Mouse (Mus musculus) heart, postnatal 0 days (tissue): ENCODE measurements around the gene Lias. TPM values are rescaled to one million over a fixed set of nuclear protein-coding genes. Genes with fewer than 3 reads are reported as not detected.

Experiments used
- ATAC-seq: fragments of 200-750 bp; cut with Nextera tagmentation; 2 replicates; pipeline ENCODE4 v1.8.0; 2017; ENCODE audit warnings: low read depth, moderate number of reproducible peaks, moderate library complexity; ENCODE audit not compliant: insufficient read depth
- DNase-seq: peaks from one replicate; pipeline ENCODE4 v3.0.0-alpha.2; 2016; ENCODE audit warnings: low spot score
- H3K27ac ChIP-seq: fragments of 300-500 bp; sonication (generic); 2 replicates; pipeline ENCODE4 v1.5.1; 2014; ENCODE audit warnings: low read depth, mild to moderate bottlenecking
- H3K27me3 ChIP-seq: fragments of 300-500 bp; sonication (generic); 2 replicates; pipeline ENCODE4 v1.6.1; 2014; ENCODE audit warnings: low read length, mixed read lengths; ENCODE audit not compliant: control insufficient read depth, insufficient read depth
- H3K36me3 ChIP-seq: fragments of 300-500 bp; sonication (generic); replicated peaks from 2 replicates; pipeline ENCODE4 v1.6.1; 2014; ENCODE audit warnings: low read length, mixed read lengths; ENCODE audit not compliant: control insufficient read depth, insufficient read depth
- H3K4me1 ChIP-seq: fragments of 300-500 bp; sonication (generic); 2 replicates; pipeline ENCODE4 v1.6.1; 2014; ENCODE audit warnings: antibody characterized with exemption; ENCODE audit not compliant: control insufficient read depth, insufficient read depth
- H3K4me2 ChIP-seq: fragments of 300-500 bp; sonication (generic); 2 replicates; pipeline ENCODE4 v1.6.1; 2014; ENCODE audit warnings: low read depth, mild to moderate bottlenecking, low read length, moderate library complexity
- H3K4me3 ChIP-seq: fragments of 300-500 bp; sonication (generic); 2 replicates; pipeline ENCODE4 v1.5.1; 2014; ENCODE audit warnings: low read depth, low read length
- H3K9ac ChIP-seq: fragments of 300-500 bp; sonication (generic); replicated peaks from 2 replicates; pipeline ENCODE4 v1.6.1; 2014; ENCODE audit warnings: low read depth, low read length, mixed read lengths
- H3K9me3 ChIP-seq: fragments of 300-500 bp; sonication (generic); replicated peaks from 2 replicates; pipeline ENCODE4 v1.6.1; 2016; ENCODE audit warnings: low read length; ENCODE audit not compliant: control insufficient read depth
- CTCF ChIP-seq: IDR thresholded peaks from 2 replicates; pipeline ENCODE4 v1.5.1; 2016; ENCODE audit warnings: antibody characterized with exemption, control low read depth, low read depth
- EP300 ChIP-seq: IDR thresholded peaks from 2 replicates; pipeline ENCODE4 v1.6.1; 2016; ENCODE audit warnings: antibody characterized with exemption, low read depth
- WGBS: fragments of 180-500 bp; shearing (Covaris S2); extraction: QIAGEN DNeasy Blood & Tissue Kit; methylation state at CpG from one replicate; pipeline ENCODE4 v1.1.7; 2014; 5-methylcytosine and 5-hydroxymethylcytosine counted together
- polyA plus RNA-seq: library from polyadenylated mRNA; unstranded; fragments of >200 nt; fragmentation: Nextera tagmentation; extraction: Ambion mirVana; gene quantifications from 2 replicates; pipeline ENCODE4 v1.2.1, GENCODE M21; 2015
- total RNA-seq: library from RNA; depleted of rRNA; stranded (reverse); fragments of >200 nt; gene quantifications from 2 replicates; pipeline ENCODE4 v1.2.3, GENCODE M21; 2014; ENCODE audit warnings: low replicate concordance; rRNA removed

The Lias gene
- total and polyA plus RNA-seq, 2 experiments from 2014 or later, result 26.2 to 75.2 TPM

DNA sequence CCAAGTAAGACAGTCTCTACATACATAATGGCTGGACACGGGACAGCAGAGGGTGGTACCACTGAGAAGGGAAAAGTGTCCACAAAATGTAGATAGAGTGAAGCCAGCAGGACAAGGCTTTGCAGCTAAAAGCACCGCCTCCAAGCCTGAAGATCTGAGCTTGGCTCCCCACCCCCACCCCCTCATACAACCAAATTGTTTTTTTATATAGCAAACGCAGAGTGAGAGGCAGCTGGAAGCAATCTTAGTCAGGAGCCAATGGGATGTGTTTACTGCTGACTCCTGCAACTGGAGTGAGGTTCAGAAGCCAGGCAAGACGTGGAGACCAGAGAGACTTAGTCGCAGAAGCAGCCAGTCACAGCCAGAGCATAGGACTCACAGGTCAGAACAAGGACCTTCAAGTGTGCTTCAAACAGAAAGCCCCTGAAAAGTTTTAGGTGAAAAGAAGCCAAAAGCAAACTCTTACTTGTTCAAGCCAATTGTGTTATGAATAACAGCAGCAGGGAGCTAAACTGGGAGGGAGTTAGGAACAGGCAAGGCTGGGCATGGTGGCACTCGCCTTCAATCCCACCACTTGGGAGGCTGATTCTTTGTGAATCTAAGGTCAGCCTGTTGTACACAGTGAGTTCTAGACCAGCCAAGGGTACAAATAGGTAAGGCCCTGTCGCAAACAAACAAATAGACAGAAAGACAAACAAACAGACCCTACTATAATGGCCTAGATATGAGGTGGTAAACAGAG lies 66.0 kb downstream of the Lias start:
- 61% methylated on average over 7 of the region's 7 CpGs for WGBS
- Histone ChIP-seq H3K4me2 (no peak overlapping the region), H3K9me3 (no peaks in the 10 kb centered on the region), H3K4me3 (no peak overlapping the region), H3K27me3 (no peaks in the 10 kb centered on the region), H3K4me1 (peaks cover 47% of the 10 kb centered on the region), H3K36me3 (peaks cover 19% of the 10 kb centered on the region), H3K27ac (peak overlapping the region; percentile 79), H3K9ac (no peak overlapping the region)
- DNase-seq (peak; percentile 32), ATAC-seq (peak; percentile 22; the same call in 1 of the 2 replicates)
- TF ChIP-seq CTCF, result no peak
- TF ChIP-seq EP300, result no peak

DNA sequence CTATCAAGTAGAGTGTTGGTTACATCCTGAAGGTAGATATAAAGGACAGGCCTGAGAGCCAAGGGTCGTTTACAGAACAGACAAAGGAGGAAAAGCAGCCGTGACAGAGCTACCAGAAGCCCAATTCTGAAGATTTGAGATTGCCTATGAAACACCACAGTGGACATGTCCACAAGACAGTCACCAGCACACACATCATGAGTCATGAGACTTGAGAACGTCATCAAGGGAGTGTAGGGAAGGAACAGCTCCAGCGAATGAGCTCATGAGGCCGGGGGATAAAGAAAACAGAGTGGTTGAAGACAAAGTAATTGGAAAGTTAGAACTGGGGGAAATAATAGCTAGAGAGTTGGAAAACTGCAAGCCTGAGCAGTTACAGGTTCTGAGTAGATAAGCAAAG lies 66.5 kb downstream of the Lias start:
- no peak overlapping the region for H3K4me3 ChIP-seq
- peaks cover 13% of the 10 kb centered on the region; the same call in 1 of the 2 replicates for H3K36me3 ChIP-seq
- H3K4me1 ChIP-seq, result peaks cover 47% of the 10 kb centered on the region
- ATAC-seq (peak; percentile 63), DNase-seq (peak; percentile 82)
- no peak overlapping the region for H3K9ac ChIP-seq
- H3K9me3 ChIP-seq, result no peaks in the 10 kb centered on the region
- peak overlapping the region; percentile 79 for H3K27ac ChIP-seq
- H3K4me2 ChIP-seq, result no peak overlapping the region
- H3K27me3 ChIP-seq, result no peaks in the 10 kb centered on the region
- WGBS, result 27% methylated on average over 5 of the region's 5 CpGs
- TF ChIP-seq EP300 (no peak), CTCF (no peak)

DNA sequence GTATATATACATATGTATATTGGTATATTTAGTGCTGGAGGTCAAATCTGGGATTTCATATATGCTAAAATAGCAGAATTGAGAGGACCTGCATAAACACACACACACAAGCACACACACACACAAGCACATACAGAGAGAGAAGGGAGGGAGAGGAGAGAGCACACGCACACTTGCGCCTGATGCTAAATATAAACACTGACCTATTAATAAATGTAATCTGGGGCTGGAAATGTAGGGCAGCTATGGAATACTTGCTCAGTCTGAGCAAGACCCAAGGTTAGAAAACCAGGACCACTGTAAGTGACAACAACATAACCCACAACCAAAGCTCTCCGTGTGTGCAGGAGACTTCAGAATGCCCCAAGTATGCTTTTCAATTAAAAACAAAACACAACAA lies 68.2 kb downstream of the Lias start:
- Histone ChIP-seq H3K4me2 (0 out of 2 replicates have a peak overlapping the region, but pooled peaks have one; percentile 15), H3K4me3 (no peak overlapping the region), H3K36me3 (peaks cover 7% of the 10 kb centered on the region; the same call in 1 of the 2 replicates), H3K4me1 (peaks cover 47% of the 10 kb centered on the region), H3K27ac (peak overlapping the region; percentile 79), H3K27me3 (no peaks in the 10 kb centered on the region), H3K9ac (no peak overlapping the region), H3K9me3 (no peaks in the 10 kb centered on the region)
- DNase-seq (peak; percentile 87), ATAC-seq (peak; percentile 74)
- TF ChIP-seq CTCF (no peak), EP300 (peak; percentile 49; the same call in 1 of the 2 replicates)
- 56% methylated on average over 3 of the region's 3 CpGs for WGBS

Other genes with a start within 250 kb of the Lias start
- gene Wdr19, start 191.8 kb upstream of the Lias start, total RNA-seq, result 1.9 and 3.9 TPM in 2 replicates
- gene Wdr19, start 191.8 kb upstream of the Lias start, polyA plus RNA-seq, result 2.0 and 2.3 TPM in 2 replicates
- 13.3 and 34.9 TPM in 2 replicates for gene Rfc1, start 55.8 kb upstream of the Lias start, total RNA-seq
- 36.7 and 39.4 TPM in 2 replicates for gene Rfc1, start 55.8 kb upstream of the Lias start, polyA plus RNA-seq
- gene Klb, start 43.2 kb upstream of the Lias start, total RNA-seq, result not detected in 2 replicates
- 0.05 TPM in 1 of 2 replicates, not detected in the other for gene Klb, start 43.2 kb upstream of the Lias start, polyA plus RNA-seq
- 1,074 and 1,362 TPM in 2 replicates for gene Rpl9, start 53 bp upstream of the Lias start, total RNA-seq
- 506 and 542 TPM in 2 replicates for gene Rpl9, start 53 bp upstream of the Lias start, polyA plus RNA-seq
- 16.3 and 21.0 TPM in 2 replicates for gene Ugdh, start 44.5 kb downstream of the Lias start, total RNA-seq
- 24.6 and 27.1 TPM in 2 replicates for gene Ugdh, start 44.5 kb downstream of the Lias start, polyA plus RNA-seq
- gene Gm43552, start 101.3 kb downstream of the Lias start, total RNA-seq, result not detected in 2 replicates
- not detected in 2 replicates for gene Gm43552, start 101.3 kb downstream of the Lias start, polyA plus RNA-seq
- gene Smim14, start 145.7 kb downstream of the Lias start, total RNA-seq, result 122 and 156 TPM in 2 replicates
- 190 and 200 TPM in 2 replicates for gene Smim14, start 145.7 kb downstream of the Lias start, polyA plus RNA-seq
- 19.5 and 21.2 TPM in 2 replicates for gene Ube2k, start 145.7 kb downstream of the Lias start, total RNA-seq
- 125 and 132 TPM in 2 replicates for gene Ube2k, start 145.7 kb downstream of the Lias start, polyA plus RNA-seq